Mouse (Mus musculus): ENCODE data around the gene Hap1. TPM values are rescaled to one million over a fixed set of nuclear protein-coding genes. Genes with fewer than 3 reads are reported as not detected.

Gene Hap1
- polyA plus RNA-seq, 2 experiments = 1.6 to 4.4 TPM

GRCm38 (mm10) chr11:100356819-100357211 lies 887 bp upstream of the Hap1 start:
- Histone ChIP-seq H3K4me1 (ENCODE audit: control insufficient read depth, insufficient read depth, low read length) (peaks cover 4% of the 10 kb centered on the region; the same call in 1 of the 2 replicates), H3K27me3 (ENCODE audit: control insufficient read depth, insufficient read depth, low read length) (peaks cover 51% of the 10 kb centered on the region), H3K9ac (ENCODE audit: low read depth, low read length, severe bottlenecking) (no peak overlapping the region), H3K9me3 (ENCODE audit: control insufficient read depth, low read length) (no peaks in the 10 kb centered on the region), H3K36me3 (ENCODE audit: control insufficient read depth, insufficient read depth, low read length) (no peaks in the 10 kb centered on the region), H3K4me3 (replicated peaks; ENCODE audit: low read length) (peak overlapping the region; percentile 51), H3K4me2 (replicated peaks; ENCODE audit: low read depth, low read length, severe bottlenecking) (peak overlapping the region; percentile 92), H3K27ac (replicated peaks; ENCODE audit: low read depth, low read length) (no peak overlapping the region)
- DNase-seq (ENCODE audit: low spot score) (no peak), ATAC-seq (ENCODE audit: low FRiP score, low read depth) (no peak)
- WGBS = 28% methylated on average over 9 of the region's 9 CpGs
- no peak for TF ChIP-seq POLR2A (IDR thresholded peaks at IDR 0.05; ENCODE audit: borderline replicate concordance, extremely low read depth, insufficient read depth, insufficient read length)

- Histone ChIP-seq H3K4me2 (replicated peaks; ENCODE audit: low read depth, low read length, severe bottlenecking) (peak overlapping the region; percentile 92), H3K9ac (ENCODE audit: low read depth, low read length, severe bottlenecking) (peak overlapping the region; percentile 47), H3K36me3 (ENCODE audit: control insufficient read depth, insufficient read depth, low read length) (no peaks in the 10 kb centered on the region), H3K4me3 (replicated peaks; ENCODE audit: low read length) (peak overlapping the region; percentile 51), H3K27ac (replicated peaks; ENCODE audit: low read depth, low read length) (no peak overlapping the region), H3K27me3 (ENCODE audit: control insufficient read depth, insufficient read depth, low read length) (peaks cover 47% of the 10 kb centered on the region), H3K9me3 (ENCODE audit: control insufficient read depth, low read length) (no peaks in the 10 kb centered on the region), H3K4me1 (ENCODE audit: control insufficient read depth, insufficient read depth, low read length) (peaks cover 4% of the 10 kb centered on the region; the same call in 1 of the 2 replicates)
- WGBS = 2% methylated on average over 52 of the region's 54 CpGs
- no peak for TF ChIP-seq POLR2A (IDR thresholded peaks at IDR 0.05; ENCODE audit: borderline replicate concordance, extremely low read depth, insufficient read depth, insufficient read length)
- peak; percentile 20; the same call in 1 of the 2 replicates for ATAC-seq (ENCODE audit: low FRiP score, low read depth)
- DNase-seq (ENCODE audit: low spot score) = no peak
Measured at GRCm38 (mm10) chr11:100355151-100355951, 577 bp downstream of the Hap1 start.

- no peak overlapping the region for H3K4me3 ChIP-seq (replicated peaks; ENCODE audit: low read length)
- H3K27me3 ChIP-seq (ENCODE audit: control insufficient read depth, insufficient read depth, low read length) = peaks cover 41% of the 10 kb centered on the region
- no peak for DNase-seq (ENCODE audit: low spot score)
- H3K4me1 ChIP-seq (ENCODE audit: control insufficient read depth, insufficient read depth, low read length) = peaks cover 4% of the 10 kb centered on the region; the same call in 1 of the 2 replicates
- no peak overlapping the region for H3K27ac ChIP-seq (replicated peaks; ENCODE audit: low read depth, low read length)
- no peak for ATAC-seq (ENCODE audit: low FRiP score, low read depth)
- H3K9ac ChIP-seq (ENCODE audit: low read depth, low read length, severe bottlenecking) = no peak overlapping the region
- TF ChIP-seq POLR2A (IDR thresholded peaks at IDR 0.05; ENCODE audit: borderline replicate concordance, extremely low read depth, insufficient read depth, insufficient read length) = no peak
- 24% methylated on average over 10 of the region's 10 CpGs for WGBS
- H3K36me3 ChIP-seq (ENCODE audit: control insufficient read depth, insufficient read depth, low read length) = no peaks in the 10 kb centered on the region
- H3K4me2 ChIP-seq (replicated peaks; ENCODE audit: low read depth, low read length, severe bottlenecking) = no peak overlapping the region
- H3K9me3 ChIP-seq (ENCODE audit: control insufficient read depth, low read length) = no peaks in the 10 kb centered on the region
Measured at GRCm38 (mm10) chr11:100352076-100352857, 3.7 kb downstream of the Hap1 start.

DNA sequence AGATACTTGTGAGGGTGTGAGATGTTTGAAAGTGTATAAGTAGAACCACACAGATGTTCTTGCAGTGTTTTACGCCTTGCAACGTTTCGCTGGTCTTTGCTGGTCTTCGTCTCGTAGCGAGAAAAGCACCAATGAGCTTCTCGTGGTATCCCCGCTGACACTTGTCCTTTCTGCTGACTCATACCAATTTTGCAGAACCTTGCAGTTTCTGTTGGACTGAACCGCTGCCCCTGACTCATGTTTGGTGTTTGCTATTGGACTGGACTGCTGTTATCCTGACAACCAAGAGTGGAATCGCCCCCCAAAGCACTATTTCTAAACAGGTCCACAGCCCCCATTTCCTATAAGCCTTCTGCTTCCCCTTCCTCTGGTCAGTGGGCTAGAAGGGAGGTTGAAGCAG lies 11.7 kb downstream of the Hap1 start:
- Histone ChIP-seq H3K9me3 (ENCODE audit: control insufficient read depth, low read length) (no peaks in the 10 kb centered on the region), H3K4me3 (replicated peaks; ENCODE audit: low read length) (no peak overlapping the region), H3K36me3 (ENCODE audit: control insufficient read depth, insufficient read depth, low read length) (no peaks in the 10 kb centered on the region), H3K9ac (ENCODE audit: low read depth, low read length, severe bottlenecking) (no peak overlapping the region), H3K4me2 (replicated peaks; ENCODE audit: low read depth, low read length, severe bottlenecking) (no peak overlapping the region), H3K27ac (replicated peaks; ENCODE audit: low read depth, low read length) (no peak overlapping the region), H3K4me1 (ENCODE audit: control insufficient read depth, insufficient read depth, low read length) (no peaks in the 10 kb centered on the region), H3K27me3 (ENCODE audit: control insufficient read depth, insufficient read depth, low read length) (no peaks in the 10 kb centered on the region)
- no peak for DNase-seq (ENCODE audit: low spot score)
- no peak for ATAC-seq (ENCODE audit: low FRiP score, low read depth)
- no peak for TF ChIP-seq POLR2A (IDR thresholded peaks at IDR 0.05; ENCODE audit: borderline replicate concordance, extremely low read depth, insufficient read depth, insufficient read length)
- 90% methylated on average over 10 of the region's 10 CpGs for WGBS

GRCm38 (mm10) chr11:100335731-100336130 lies 20.2 kb downstream of the Hap1 start:
- Histone ChIP-seq H3K9me3 (ENCODE audit: control insufficient read depth, low read length) (no peaks in the 10 kb centered on the region), H3K9ac (ENCODE audit: low read depth, low read length, severe bottlenecking) (no peak overlapping the region), H3K27ac (replicated peaks; ENCODE audit: low read depth, low read length) (no peak overlapping the region), H3K4me1 (ENCODE audit: control insufficient read depth, insufficient read depth, low read length) (0 out of 2 replicates have a peak, but pooled peaks cover 3% of the 10 kb centered on the region), H3K36me3 (ENCODE audit: control insufficient read depth, insufficient read depth, low read length) (no peaks in the 10 kb centered on the region), H3K4me2 (replicated peaks; ENCODE audit: low read depth, low read length, severe bottlenecking) (no peak overlapping the region), H3K4me3 (replicated peaks; ENCODE audit: low read length) (no peak overlapping the region), H3K27me3 (ENCODE audit: control insufficient read depth, insufficient read depth, low read length) (no peaks in the 10 kb centered on the region)
- 62% methylated on average over 3 of the region's 3 CpGs for WGBS
- DNase-seq (ENCODE audit: low spot score) (peak; percentile 35), ATAC-seq (ENCODE audit: low FRiP score, low read depth) (peak; percentile 47)
- TF ChIP-seq POLR2A (IDR thresholded peaks at IDR 0.05; ENCODE audit: borderline replicate concordance, extremely low read depth, insufficient read depth, insufficient read length) = no peak
